Mouse (Mus musculus) heart, adult 2 months (tissue): ENCODE measurements at regions not wholly inside any gene's neighbourhood (a gene's known extent, or its start where the extent isn't known, plus 50 kb on each side); places are given as distances from the start of the nearest gene placed in this dataset.

ENCODE experiments used
- DNase-seq, 2 experiments: peaks; one replicate each; pipeline ENCODE4 v3.0.0; 2021
- H3K27ac ChIP-seq: fragments of 200-600 bp; 2 replicates; pipeline ENCODE4 v1.8.1; 2022
- H3K27me3 ChIP-seq: fragments of 200-500 bp; 2 replicates; pipeline ENCODE4 v1.6.1; 2012; ENCODE audit warnings: mild to moderate bottlenecking, low read length, inconsistent platforms, mixed read lengths; ENCODE audit not compliant: control insufficient read depth, insufficient read depth
- H3K36me3 ChIP-seq: fragments of 200-500 bp; 2 replicates; pipeline ENCODE4 v1.6.1; 2012; ENCODE audit warnings: low read length, inconsistent platforms; ENCODE audit not compliant: control insufficient read depth, insufficient read depth
- H3K4me1 ChIP-seq: fragments of 200-500 bp; 2 replicates; pipeline ENCODE4 v1.6.1; 2011; ENCODE audit warnings: low read length; ENCODE audit not compliant: control insufficient read depth, insufficient read depth
- H3K4me3 ChIP-seq: fragments of 200-600 bp; 2 replicates; pipeline ENCODE4 v1.8.1; 2022
- H3K79me2 ChIP-seq: fragments of 200-500 bp; replicated peaks from 2 replicates; pipeline ENCODE4 v1.6.1; 2012; ENCODE audit warnings: mild to moderate bottlenecking, inconsistent platforms, low read length, moderate library complexity, mixed read lengths; ENCODE audit not compliant: control insufficient read depth, insufficient read depth
- H3K9ac ChIP-seq: fragments of 200-500 bp; 2 replicates; pipeline ENCODE4 v1.6.1; 2012; ENCODE audit warnings: low read depth, mild to moderate bottlenecking, control low read depth, inconsistent platforms, low read length, mixed read lengths
- CTCF ChIP-seq: fragments of 200-600 bp; IDR thresholded peaks from 2 replicates; pipeline ENCODE4 v1.8.1; 2022; ENCODE audit warnings: antibody characterized with exemption, mild to moderate bottlenecking, moderate library complexity
- EP300 ChIP-seq: fragments of 200-500 bp; IDR thresholded peaks from 2 replicates; pipeline ENCODE4 v1.6.1; 2011; ENCODE audit warnings: low read depth, low read length, control low read depth; ENCODE audit not compliant: insufficient read depth
- POLR2A ChIP-seq: fragments of 200-500 bp; IDR thresholded peaks from 2 replicates; pipeline ENCODE4 v1.6.1; 2011; ENCODE audit warnings: mild to moderate bottlenecking, low read depth, low read length, control low read depth; ENCODE audit not compliant: insufficient read depth
- WGBS: fragments of 180-500 bp; shearing (Covaris S2); methylation state at CpG from one replicate; pipeline ENCODE4 v1.1.7; 2018; 5-methylcytosine and 5-hydroxymethylcytosine counted together
- intact Hi-C: fragments of 180-260 bp; cut with DNase I; formaldehyde crosslinking; loops from one replicate; pipeline ENCODE4 v1.15.1; 2025

DNA sequence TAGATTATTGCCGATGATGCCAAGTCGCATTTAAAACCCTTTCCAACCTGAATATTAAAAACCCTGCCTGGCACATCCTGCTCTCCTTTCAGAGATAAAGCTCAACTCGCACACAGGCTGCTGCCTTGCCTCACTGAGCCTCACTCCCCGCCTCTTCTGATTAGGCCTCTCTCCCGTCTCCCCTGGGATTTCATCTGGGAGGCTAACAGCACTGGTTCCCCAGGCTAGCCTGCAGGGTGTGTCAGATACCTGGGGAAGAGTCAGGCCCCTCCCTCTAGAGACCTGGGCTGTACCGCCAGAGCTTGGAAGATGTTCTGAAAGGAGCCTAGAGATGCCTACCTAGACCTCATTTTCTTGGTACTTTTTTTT, 462.7 kb upstream of the Kif2a start:
- Histone ChIP-seq H3K27ac (no peak overlapping the region), H3K4me3 (no peak overlapping the region), H3K36me3 (no peaks in the 10 kb centered on the region), H3K9ac (no peak overlapping the region), H3K79me2 (no peaks in the 10 kb centered on the region), H3K4me1 (no peaks in the 10 kb centered on the region), H3K27me3 (no peaks in the 10 kb centered on the region)
- DNase-seq = no peak
- intact Hi-C loops = no loop called here
- WGBS = 46% methylated on average over 6 of the region's 6 CpGs
- no peak for TF ChIP-seq POLR2A
- TF ChIP-seq CTCF = no peak
- TF ChIP-seq EP300 = no peak

DNA sequence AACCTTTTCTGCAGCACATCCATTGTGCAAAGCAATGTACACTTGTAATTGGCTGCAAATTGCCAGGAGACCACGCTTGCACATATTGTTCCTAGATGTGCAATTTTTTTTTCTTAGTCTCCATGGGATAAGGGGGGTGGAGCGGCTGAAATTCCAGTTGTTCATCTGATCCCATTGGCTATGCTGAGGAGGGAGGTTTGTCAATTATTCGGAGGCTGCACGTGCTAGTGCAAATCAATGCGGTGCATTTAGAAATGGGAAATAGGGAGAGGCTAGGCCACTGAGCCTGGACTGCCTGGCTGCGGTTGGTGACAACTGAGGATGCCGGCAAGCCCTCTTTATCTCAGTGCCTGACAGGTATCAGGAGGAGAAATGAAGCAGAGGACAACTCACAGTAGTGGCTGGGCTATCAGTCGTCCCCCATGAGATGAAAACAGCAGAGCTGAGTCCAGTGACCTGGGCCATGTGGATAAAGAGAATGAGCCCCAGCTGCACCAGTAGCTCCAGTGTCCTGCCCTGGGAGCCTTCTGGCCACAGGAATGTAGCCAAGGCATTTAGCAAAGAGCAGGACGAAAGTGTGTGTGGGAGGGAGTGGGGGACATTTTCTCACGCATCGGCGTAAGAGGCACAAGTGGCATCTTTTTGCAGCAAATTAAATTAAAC, 462.2 kb upstream of the Kif2a start:
- WGBS = 41% methylated on average over 12 of the region's 12 CpGs
- Histone ChIP-seq H3K9ac (no peak overlapping the region), H3K27ac (no peak overlapping the region), H3K27me3 (no peaks in the 10 kb centered on the region), H3K4me3 (no peak overlapping the region), H3K79me2 (no peaks in the 10 kb centered on the region), H3K4me1 (no peaks in the 10 kb centered on the region), H3K36me3 (no peaks in the 10 kb centered on the region)
- DNase-seq = no peak
- intact Hi-C loops = no loop called here
- TF ChIP-seq EP300 (no peak), POLR2A (no peak), CTCF (no peak)

DNA sequence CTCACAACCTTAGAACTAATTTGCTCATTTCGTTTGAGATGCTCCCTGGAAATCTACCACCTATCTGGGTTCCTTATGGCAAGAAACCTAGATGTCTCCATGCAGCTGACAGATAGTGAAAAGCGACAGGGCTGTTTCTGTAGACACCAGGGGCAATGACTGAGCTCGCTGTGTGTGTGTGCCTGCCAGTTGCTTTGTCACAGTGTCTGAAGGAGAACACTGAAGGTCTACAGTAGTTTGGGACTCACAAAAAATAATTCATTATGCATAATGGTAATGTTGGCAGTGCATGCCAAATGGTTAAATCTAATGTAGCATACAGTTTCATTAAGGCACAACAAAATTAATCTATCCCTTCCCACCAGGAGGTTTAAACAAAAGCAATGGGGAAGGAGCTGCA, 453.2 kb upstream of the Kif2a start:
- H3K4me3 ChIP-seq = no peak overlapping the region
- TF ChIP-seq POLR2A = no peak
- TF ChIP-seq CTCF = no peak
- no peak for TF ChIP-seq EP300
- 78% methylated on average over 3 of the region's 3 CpGs for WGBS
- no peak overlapping the region for H3K27ac ChIP-seq
- intact Hi-C loops = no loop called here
- H3K79me2 ChIP-seq = no peaks in the 10 kb centered on the region
- no peaks in the 10 kb centered on the region for H3K36me3 ChIP-seq
- no peaks in the 10 kb centered on the region for H3K27me3 ChIP-seq
- H3K9ac ChIP-seq = no peak overlapping the region
- no peaks in the 10 kb centered on the region for H3K4me1 ChIP-seq
- no peak for DNase-seq

DNA sequence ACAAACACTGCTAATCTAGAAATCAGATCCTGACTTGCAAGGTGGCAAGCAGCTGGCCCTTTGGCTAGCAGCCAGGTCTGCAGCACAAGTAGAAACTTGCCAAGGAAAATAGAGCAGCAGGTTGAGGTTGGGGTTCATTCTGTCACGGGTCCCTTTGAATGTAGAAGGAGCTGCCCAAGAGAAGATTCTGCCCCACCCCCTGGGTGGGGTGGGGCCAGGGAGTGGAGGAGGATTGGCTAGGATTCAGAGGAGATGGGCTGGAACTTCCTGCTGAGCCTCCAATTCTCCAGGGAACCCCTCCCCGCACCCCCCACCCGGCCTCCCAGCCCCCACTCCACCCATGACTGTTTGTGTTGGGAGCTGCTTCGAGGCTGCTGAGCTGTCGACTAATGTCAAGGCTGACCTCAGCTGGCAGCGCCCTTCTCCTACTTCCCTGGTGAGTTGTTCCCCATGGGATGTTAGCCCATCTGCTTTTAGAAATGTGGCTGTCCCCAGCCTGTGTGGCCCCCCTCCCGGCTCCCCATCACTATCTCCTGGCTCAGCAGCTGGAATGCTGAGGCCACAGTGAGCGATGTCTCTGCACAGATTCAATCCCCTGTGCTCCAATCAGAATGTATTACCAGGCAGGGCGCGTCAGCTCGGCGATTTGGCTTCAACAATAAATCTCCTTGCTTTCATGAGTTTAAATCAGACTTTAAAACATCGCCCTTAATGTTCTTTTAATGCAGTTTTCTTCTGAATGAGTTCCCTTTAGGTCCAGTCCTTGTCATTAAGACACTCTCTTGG, 447.8 kb upstream of the Kif2a start:
- Histone ChIP-seq H3K36me3 (no peaks in the 10 kb centered on the region), H3K79me2 (no peaks in the 10 kb centered on the region), H3K27me3 (no peaks in the 10 kb centered on the region), H3K4me3 (no peak overlapping the region), H3K4me1 (peaks cover 3% of the 10 kb centered on the region), H3K27ac (no peak overlapping the region), H3K9ac (no peak overlapping the region)
- intact Hi-C loops = loop anchor here (10.0 kb wide), 1 partner anchor 425 kb away; no protein-coding TSS in a partner anchor
- WGBS = 2% methylated on average over 13 of the region's 13 CpGs
- peak; percentile 27 to 28 for DNase-seq
- TF ChIP-seq EP300 (0 out of 2 replicates have a peak, but pooled peaks have one; percentile 20), CTCF (no peak), POLR2A (no peak)

DNA sequence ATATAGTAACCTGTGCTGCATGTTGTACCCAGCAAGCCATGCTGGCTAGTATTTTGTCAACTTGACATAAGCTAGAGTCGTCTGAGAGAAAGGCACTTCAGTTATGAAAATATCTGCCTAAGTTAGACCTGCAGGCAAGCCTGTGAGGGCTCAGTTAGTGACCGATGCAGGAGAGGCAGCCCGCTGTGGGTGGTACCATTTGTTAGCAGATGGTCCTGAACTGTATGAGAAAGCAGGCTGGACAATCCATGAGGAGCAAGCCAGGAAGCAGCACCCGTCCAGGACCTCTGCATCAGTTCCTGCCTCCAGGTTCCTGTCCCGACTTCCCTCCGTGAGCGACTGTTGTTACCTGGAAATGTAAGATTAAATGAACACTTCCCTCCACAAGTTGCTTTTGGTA, 440.9 kb upstream of the Kif2a start:
- 79% methylated on average over 7 of the region's 7 CpGs for WGBS
- TF ChIP-seq CTCF (no peak), POLR2A (no peak), EP300 (no peak)
- Histone ChIP-seq H3K36me3 (no peaks in the 10 kb centered on the region), H3K9ac (no peak overlapping the region), H3K4me1 (no peaks in the 10 kb centered on the region), H3K27me3 (no peaks in the 10 kb centered on the region), H3K79me2 (no peaks in the 10 kb centered on the region), H3K27ac (no peak overlapping the region), H3K4me3 (no peak overlapping the region)
- DNase-seq = no peak
- intact Hi-C loops = loop anchor here (5.0 to 10.0 kb wide), 3 partner anchors 145 to 580 kb away; partner anchors contain the start of gene Smim15

DNA sequence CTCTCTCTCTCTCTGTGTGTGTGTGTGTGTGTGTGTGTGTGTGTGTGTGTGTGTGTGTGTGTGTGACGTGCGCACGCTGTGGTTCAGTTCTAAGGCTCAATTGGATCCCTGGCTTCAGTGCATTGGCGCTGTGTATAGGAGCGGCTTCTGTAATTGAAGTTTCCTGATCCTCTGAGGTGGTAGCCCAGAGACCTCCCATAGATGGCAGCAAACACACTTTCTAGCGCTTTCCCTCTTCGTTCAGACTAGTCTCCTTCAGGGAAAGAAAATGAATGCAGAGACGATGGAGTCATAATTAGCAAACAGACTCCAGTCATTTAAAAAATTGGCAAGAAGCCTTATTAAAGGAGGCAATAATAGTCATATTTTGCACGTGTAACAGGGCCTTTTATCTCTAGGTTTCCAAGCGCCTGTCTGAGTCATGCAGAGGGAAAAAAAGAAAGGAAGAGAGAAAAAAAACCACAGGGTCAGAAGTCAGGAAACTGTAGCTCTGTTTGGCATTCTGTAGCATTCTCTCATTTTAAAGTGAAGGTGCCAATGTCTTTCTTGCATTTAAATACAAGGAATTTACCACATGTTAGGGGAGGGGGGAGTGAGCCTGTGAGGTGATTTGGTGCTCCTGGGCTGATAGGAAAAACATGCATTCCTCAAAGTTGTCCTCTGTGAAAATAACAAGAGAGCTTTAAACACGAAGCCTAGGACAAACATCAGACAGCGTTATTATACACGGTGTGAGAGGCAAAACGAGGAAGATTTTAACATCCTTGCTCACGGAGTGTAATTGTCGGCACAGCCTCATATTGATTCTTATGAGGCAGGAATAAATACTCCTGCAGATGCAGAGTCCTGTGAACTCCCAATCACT, 439.4 kb upstream of the Kif2a start:
- no peaks in the 10 kb centered on the region for H3K79me2 ChIP-seq
- H3K27me3 ChIP-seq = no peaks in the 10 kb centered on the region
- no peak overlapping the region for H3K27ac ChIP-seq
- no peak overlapping the region for H3K4me3 ChIP-seq
- peak; percentile 39 to 43 for DNase-seq
- TF ChIP-seq CTCF (peak; percentile 77), POLR2A (no peak)
- 11% methylated on average over 16 of the region's 16 CpGs for WGBS
- no peak overlapping the region for H3K9ac ChIP-seq
- intact Hi-C loops = loop anchor here (1.0 to 10.0 kb wide), 4 partner anchors 146 to 692 kb away; partner anchors contain the start of gene Smim15
- no peaks in the 10 kb centered on the region for H3K36me3 ChIP-seq
- no peaks in the 10 kb centered on the region for H3K4me1 ChIP-seq
